Mouse (Mus musculus) E14TG2a.4 (cell line): Measurements from ENCODE around the gene Chrnb1.

Experiments
- H3K27me3 ChIP-seq: 2 replicates; pipeline ENCODE4 v1.6.1; 2014; ENCODE audit warnings: low read length, control low read depth; ENCODE audit not compliant: insufficient read depth
- H3K36me3 ChIP-seq: 2 replicates; pipeline ENCODE4 v1.6.1; 2014; ENCODE audit warnings: low read length, control low read depth; ENCODE audit not compliant: insufficient read depth
- H3K4me1 ChIP-seq: replicated peaks from 2 replicates; pipeline ENCODE4 v1.6.1; 2014; ENCODE audit warnings: low read depth, low read length, control low read depth
- H3K4me3 ChIP-seq: replicated peaks from 2 replicates; pipeline ENCODE4 v1.5.1; 2014; ENCODE audit warnings: mild to moderate bottlenecking, low read length
- H3K9me3 ChIP-seq: 2 replicates; pipeline ENCODE4 v1.6.1; 2014; ENCODE audit warnings: low read length, control low read depth
- CTCF ChIP-seq: conservative IDR thresholded peaks from 2 replicates; pipeline ENCODE4 v1.5.1; 2014; ENCODE audit warnings: low read length
- NANOG ChIP-seq: IDR thresholded peaks from 2 replicates; pipeline ENCODE4 v1.6.1; 2014; ENCODE audit warnings: borderline replicate concordance, low read length, mixed read lengths
- POU5F1 ChIP-seq: IDR thresholded peaks from 2 replicates; pipeline ENCODE4 v1.6.1; 2014; ENCODE audit warnings: low read length, borderline replicate concordance

Gene Chrnb1

DNA sequence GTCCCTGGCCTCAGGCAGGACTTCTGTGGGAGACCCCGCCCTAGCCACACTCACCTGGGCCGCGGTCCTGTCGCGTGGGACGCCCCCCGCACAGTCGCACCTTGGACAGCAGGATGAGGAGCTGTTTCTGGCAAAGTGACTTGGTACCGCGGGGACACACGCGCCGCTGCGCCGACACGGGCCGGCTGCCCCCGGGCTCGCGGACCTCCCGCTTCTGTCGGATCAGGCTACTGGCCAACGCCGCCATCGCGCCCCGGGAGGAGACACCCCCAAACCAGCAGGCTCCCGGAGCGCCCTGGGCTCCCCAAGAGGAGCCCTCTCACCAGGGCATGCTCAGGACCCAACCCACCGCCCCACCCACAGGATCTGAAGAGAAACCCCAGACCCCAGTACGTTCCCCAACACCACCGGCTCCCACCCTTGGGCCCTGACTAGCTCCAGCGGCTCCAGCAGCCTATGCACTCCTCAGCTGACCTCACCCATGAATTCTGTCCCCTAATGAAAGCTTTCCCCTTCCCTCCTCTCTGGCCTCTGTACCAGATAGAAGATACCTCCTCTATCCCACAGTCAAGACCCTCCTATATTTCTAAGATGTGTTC lies 5.7 kb upstream of the Chrnb1 start, which contains the start of gene Fgf11:
Fgf11 (minus strand) TSS at position 479 of the 599 bp plus-strand sequence.
- Histone ChIP-seq H3K36me3 (no peaks in the 10 kb centered on the region), H3K9me3 (no peaks in the 10 kb centered on the region)
- no peak for TF ChIP-seq CTCF
- TF ChIP-seq POU5F1: no peak
- TF ChIP-seq NANOG: no peak

DNA sequence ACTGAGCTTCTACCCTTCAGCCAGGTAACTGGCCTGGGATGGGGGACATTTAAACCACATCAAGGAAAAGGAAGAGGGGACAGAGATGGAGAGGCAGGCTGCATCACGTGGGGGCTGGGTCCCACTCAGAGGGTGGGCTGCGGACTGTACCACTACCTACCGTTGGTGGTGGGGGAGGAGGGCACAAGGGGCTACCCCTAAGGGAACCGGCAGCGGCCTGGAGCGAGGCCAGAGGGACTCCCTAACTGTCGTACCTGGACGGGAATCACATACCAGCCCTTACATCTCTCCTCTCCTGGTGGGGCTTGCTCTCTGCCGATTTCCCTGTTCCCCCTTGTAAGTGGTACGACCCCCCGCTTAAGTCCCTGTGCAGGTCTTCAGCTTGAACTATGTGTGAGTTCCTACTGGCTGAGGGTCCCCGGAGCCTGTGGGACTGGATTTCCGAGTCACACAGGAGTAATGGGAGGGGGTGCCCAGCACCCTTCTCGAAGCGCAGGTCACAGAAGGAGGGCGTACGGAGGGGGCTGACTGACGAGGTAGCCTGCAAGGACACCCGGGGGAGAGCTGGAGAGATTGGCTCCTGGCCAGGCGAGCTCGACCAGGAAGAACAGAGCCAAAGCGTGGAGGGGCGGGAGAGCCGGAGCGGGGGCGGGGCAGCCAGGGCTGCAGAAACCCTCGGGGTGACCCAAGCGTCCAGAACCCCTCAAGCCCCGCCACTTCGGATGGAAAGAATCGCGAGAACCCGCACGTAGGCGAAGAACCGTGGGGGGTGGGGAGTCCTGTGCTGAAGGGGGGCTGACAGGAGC lies 4.9 kb upstream of the Chrnb1 start:
- Histone ChIP-seq H3K4me1 (peaks cover 72% of the 10 kb centered on the region), H3K9me3 (no peaks in the 10 kb centered on the region), H3K27me3 (peaks cover 83% of the 10 kb centered on the region), H3K4me3 (peak overlapping the region; percentile 83), H3K36me3 (no peaks in the 10 kb centered on the region)
- TF ChIP-seq CTCF (no peak), NANOG (no peak), POU5F1 (no peak)

More for the DNA sequence above, 5.7 kb upstream of the Chrnb1 start, which contains the start of gene Fgf11:
- peak within 1 kb of the TSS; percentile 83 for H3K4me3 ChIP-seq
- peaks cover 77% of the 10 kb centered on the region for H3K27me3 ChIP-seq
- H3K4me1 ChIP-seq: peaks cover 72% of the 10 kb centered on the region

DNA sequence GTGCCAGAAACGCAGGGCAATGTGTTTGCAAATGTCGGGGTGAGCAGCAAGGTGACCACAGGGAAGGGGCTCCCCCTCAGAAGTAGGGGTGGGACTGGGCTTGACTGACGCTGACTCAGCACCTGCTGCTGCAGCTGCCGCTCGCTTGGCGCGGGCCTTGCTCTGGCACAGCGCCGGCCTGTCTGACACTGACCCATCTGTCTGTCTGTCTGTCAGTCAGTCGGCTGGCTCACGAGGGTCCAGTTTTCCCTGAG lies 4.3 kb upstream of the Chrnb1 start:
- TF ChIP-seq CTCF: no peak
- TF ChIP-seq POU5F1: no peak
- no peak for TF ChIP-seq NANOG
- Histone ChIP-seq H3K9me3 (no peaks in the 10 kb centered on the region), H3K27me3 (peaks cover 81% of the 10 kb centered on the region), H3K4me1 (peaks cover 68% of the 10 kb centered on the region), H3K36me3 (no peaks in the 10 kb centered on the region), H3K4me3 (peak overlapping the region; percentile 83)

DNA sequence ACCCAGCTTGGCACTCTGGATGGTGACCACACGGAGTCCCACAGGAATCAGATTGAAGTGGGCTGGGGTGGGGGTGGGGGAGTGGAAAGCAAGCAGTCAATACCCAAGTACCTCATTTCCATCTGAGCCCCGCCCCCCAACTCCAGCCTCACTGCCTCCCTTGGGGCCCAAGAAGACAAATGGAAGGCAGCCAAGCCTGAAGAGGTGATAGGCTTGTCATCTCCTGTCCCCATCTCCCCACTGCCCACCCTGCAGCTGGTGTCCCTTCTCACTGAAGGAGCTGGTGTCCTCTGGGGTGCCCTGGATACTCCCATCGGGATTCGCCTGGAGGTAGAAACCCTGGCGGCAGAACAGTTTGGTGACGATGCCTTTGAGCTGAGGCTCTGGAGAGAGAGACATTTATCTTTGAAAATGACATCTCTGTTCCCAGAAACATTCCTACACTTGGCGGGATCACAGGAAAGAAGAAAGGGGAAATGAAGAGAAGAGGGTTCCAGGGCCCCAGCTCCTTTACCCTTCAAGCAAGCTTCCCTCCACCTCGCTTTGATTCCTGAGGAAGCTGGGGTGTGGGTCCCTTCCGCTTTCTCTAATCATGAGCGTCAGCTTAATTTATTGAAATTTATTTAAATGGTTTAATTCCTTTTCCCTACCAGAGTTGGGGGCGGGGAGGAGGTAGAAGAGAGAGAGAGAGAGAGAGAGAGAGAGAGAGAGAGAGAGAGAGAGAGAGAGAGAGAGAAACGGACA lies 3.8 kb upstream of the Chrnb1 start:
- no peaks in the 10 kb centered on the region for H3K9me3 ChIP-seq
- no peaks in the 10 kb centered on the region for H3K36me3 ChIP-seq
- H3K4me3 ChIP-seq: peak overlapping the region; percentile 83
- TF ChIP-seq POU5F1 (no peak), CTCF (no peak), NANOG (no peak)
- peaks cover 67% of the 10 kb centered on the region for H3K4me1 ChIP-seq
- peaks cover 76% of the 10 kb centered on the region for H3K27me3 ChIP-seq

DNA sequence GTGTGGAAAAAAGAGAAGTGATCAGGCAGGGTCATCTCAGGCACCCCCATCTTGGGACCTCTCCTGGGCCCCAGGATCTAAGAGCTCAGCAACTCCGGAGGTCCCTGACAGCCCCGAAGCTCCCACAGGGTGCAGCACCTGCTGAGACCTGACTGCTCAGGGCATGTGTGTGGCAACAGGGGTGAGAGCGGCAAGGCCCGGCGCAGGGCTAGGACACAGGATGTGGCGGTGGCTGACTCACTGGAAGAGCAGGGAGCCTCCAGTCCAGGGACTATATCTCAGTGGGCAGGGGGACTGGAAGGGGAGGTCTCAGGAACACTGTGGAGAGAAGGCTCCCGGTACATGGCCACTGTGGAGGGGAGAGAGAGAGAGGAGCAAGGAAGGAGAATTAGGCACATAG lies 2.2 kb upstream of the Chrnb1 start:
- no peaks in the 10 kb centered on the region for H3K9me3 ChIP-seq
- peaks cover 69% of the 10 kb centered on the region for H3K27me3 ChIP-seq
- peaks cover 65% of the 10 kb centered on the region for H3K4me1 ChIP-seq
- no peak for TF ChIP-seq POU5F1
- no peak for TF ChIP-seq NANOG
- TF ChIP-seq CTCF: no peak
- H3K4me3 ChIP-seq: no peak overlapping the region
- no peaks in the 10 kb centered on the region for H3K36me3 ChIP-seq

DNA sequence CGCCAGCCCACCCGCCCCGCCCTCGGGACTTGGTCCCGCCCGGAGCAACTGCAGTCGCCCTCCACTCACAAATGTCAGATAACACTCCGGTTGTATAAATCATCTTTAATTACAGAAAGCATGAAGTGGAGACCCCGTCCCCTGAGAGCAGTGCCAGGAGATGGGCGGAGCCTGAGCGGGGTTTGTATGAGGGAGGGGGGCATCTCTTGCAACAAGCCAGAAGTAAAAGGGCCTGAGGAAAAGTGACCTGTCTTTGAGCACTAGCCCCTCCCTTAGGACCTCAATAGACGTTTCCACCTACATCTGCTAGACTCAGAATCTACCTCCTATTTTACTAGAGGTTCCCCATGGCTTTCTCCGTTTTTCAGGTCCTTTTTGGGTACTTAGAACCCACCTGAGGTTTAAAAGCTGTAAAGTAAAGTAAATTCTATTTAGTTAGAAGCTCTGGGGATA lies 266 bp upstream of the Chrnb1 start:
- peaks cover 65% of the 10 kb centered on the region for H3K27me3 ChIP-seq
- TF ChIP-seq POU5F1 (no peak), NANOG (no peak), CTCF (no peak)
- peaks cover 49% of the 10 kb centered on the region for H3K4me1 ChIP-seq
- no peaks in the 10 kb centered on the region for H3K9me3 ChIP-seq
- H3K36me3 ChIP-seq: no peaks in the 10 kb centered on the region
- H3K4me3 ChIP-seq: peak overlapping the region; percentile 87

DNA sequence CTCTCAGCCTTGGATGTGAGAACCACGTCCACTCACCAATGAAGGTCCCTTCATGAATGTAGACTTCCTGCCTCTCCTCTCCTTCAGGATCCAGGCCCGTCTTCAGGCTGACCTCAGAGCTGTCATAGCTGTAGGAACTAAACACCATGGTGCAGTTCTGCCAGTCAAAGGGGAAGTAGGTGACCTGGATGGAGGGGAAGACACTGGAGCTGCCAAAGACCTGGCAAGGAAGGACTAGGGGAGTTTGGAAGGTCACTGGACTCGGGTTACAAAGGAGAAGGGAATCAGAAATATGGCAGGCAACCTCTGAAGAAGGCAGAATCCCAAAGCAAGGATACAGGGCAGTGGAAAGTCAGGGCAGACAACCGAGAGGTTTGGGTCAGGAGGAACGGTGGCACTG lies 2.3 kb downstream of the Chrnb1 start:
- Histone ChIP-seq H3K4me1 (peaks cover 40% of the 10 kb centered on the region), H3K4me3 (peak overlapping the region; percentile 13; the same call in 1 of the 2 replicates), H3K36me3 (no peaks in the 10 kb centered on the region), H3K27me3 (peaks cover 47% of the 10 kb centered on the region), H3K9me3 (no peaks in the 10 kb centered on the region)
- TF ChIP-seq NANOG: no peak
- no peak for TF ChIP-seq CTCF
- TF ChIP-seq POU5F1: no peak

DNA sequence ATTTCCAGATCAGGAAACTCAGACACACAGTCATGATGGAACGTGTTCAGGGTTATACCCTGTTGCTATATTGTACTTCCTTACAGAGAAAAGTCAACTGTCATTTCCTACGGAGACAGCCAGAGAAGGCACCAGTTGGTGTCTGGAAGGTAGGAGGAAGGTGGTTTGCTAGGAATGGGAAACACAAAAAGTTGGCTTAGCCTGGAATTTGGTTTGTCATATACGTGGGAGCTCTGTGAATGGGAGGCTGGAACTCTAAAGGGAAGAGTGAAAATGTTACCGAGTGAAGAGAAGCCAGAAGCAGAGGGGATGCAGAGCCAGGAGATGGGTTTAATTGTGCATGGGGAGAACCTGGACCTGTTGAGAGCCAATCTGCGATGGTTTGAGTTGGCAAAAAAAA lies 4.3 kb downstream of the Chrnb1 start:
- no peak overlapping the region for H3K4me3 ChIP-seq
- H3K9me3 ChIP-seq: no peaks in the 10 kb centered on the region
- no peak for TF ChIP-seq POU5F1
- no peak for TF ChIP-seq CTCF
- TF ChIP-seq NANOG: no peak
- H3K36me3 ChIP-seq: no peaks in the 10 kb centered on the region
- H3K27me3 ChIP-seq: peaks cover 29% of the 10 kb centered on the region
- peaks cover 57% of the 10 kb centered on the region for H3K4me1 ChIP-seq
